Mouse (Mus musculus): ENCODE results near the gene Gm6370.
"Not testable (repeated sequence)": the region's sequence is repeated elsewhere in the genome, so short reads cannot be mapped to it uniquely, and the experiment has no call there.

The Gm6370 gene

GRCm38 (mm10) chr5:146491063-146491462 is at the start of gene Gm6370:
Gm6370 (plus strand) TSS chr5:146491363.
- not testable (repeated sequence) for DNase-seq

GRCm38 (mm10) chr5:146442767-146443166 is 48.4 kb upstream of the Gm6370 start:
- DNase-seq: no peak

GRCm38 (mm10) chr5:146446633-146447032 is 44.5 kb upstream of the Gm6370 start:
- no peak for DNase-seq

GRCm38 (mm10) chr5:146451592-146452254 is 39.4 kb upstream of the Gm6370 start:
- DNase-seq: no peak

GRCm38 (mm10) chr5:146453556-146453955 is 37.6 kb upstream of the Gm6370 start:
- no peak for DNase-seq

GRCm38 (mm10) chr5:146461612-146462011 is 29.6 kb upstream of the Gm6370 start:
- peak; percentile 3 for DNase-seq

- no peak for DNase-seq
Observed at GRCm38 (mm10) chr5:146466663-146467062, 24.5 kb upstream of the Gm6370 start.

- DNase-seq: no peak
Observed at GRCm38 (mm10) chr5:146468311-146468710, 22.9 kb upstream of the Gm6370 start.

GRCm38 (mm10) chr5:146470821-146471220 is 20.3 kb upstream of the Gm6370 start:
- DNase-seq: no peak

- DNase-seq: no peak
Observed at GRCm38 (mm10) chr5:146471311-146471710, 19.9 kb upstream of the Gm6370 start.

- no peak for DNase-seq
Observed at GRCm38 (mm10) chr5:146471821-146472220, 19.3 kb upstream of the Gm6370 start.

GRCm38 (mm10) chr5:146479564-146479963 is 11.6 kb upstream of the Gm6370 start:
- DNase-seq: peak; percentile 29

GRCm38 (mm10) chr5:146481665-146482064 is 9.5 kb upstream of the Gm6370 start, which contains the start of gene Gm6408:
Gm6408 (plus strand) TSS chr5:146481965.
- not testable (repeated sequence) for DNase-seq

- DNase-seq: peak; percentile 34
Observed at GRCm38 (mm10) chr5:146488959-146489358, 2.2 kb upstream of the Gm6370 start.

- DNase-seq: not testable (repeated sequence)
Observed at GRCm38 (mm10) chr5:146502099-146502498, 10.9 kb downstream of the Gm6370 start, which contains the start of gene 4930449I24Rik. 4930449I24Rik (plus strand) TSS chr5:146502399.

- DNase-seq: not testable (repeated sequence)
Observed at GRCm38 (mm10) chr5:146513823-146514222, 22.7 kb downstream of the Gm6370 start, which contains the start of gene Gm3402. Gm3402 (plus strand) TSS chr5:146514123.

- not testable (repeated sequence) for DNase-seq
Observed at GRCm38 (mm10) chr5:146525501-146525900, 34.3 kb downstream of the Gm6370 start, which contains the start of gene Gm3404. Gm3404 (plus strand) TSS chr5:146525801.

- not testable (repeated sequence) for DNase-seq
Observed at GRCm38 (mm10) chr5:146537347-146537746, 46.2 kb downstream of the Gm6370 start, which contains the start of gene Gm3409. Gm3409 (plus strand) TSS chr5:146537647.

All from lung, postnatal 14 days (tissue).